Mouse (Mus musculus): ENCODE data around the gene Fcgrt. TPM values are rescaled to one million over a fixed set of nuclear protein-coding genes. Genes with fewer than 3 reads are reported as not detected.
A peak's percentile ranks its signal among the peaks of the same experiment; 100 is the strongest.

Fcgrt gene
- total and polyA plus RNA-seq, 3 experiments = 0.27 to 1.7 TPM; not detected in 1

DNA sequence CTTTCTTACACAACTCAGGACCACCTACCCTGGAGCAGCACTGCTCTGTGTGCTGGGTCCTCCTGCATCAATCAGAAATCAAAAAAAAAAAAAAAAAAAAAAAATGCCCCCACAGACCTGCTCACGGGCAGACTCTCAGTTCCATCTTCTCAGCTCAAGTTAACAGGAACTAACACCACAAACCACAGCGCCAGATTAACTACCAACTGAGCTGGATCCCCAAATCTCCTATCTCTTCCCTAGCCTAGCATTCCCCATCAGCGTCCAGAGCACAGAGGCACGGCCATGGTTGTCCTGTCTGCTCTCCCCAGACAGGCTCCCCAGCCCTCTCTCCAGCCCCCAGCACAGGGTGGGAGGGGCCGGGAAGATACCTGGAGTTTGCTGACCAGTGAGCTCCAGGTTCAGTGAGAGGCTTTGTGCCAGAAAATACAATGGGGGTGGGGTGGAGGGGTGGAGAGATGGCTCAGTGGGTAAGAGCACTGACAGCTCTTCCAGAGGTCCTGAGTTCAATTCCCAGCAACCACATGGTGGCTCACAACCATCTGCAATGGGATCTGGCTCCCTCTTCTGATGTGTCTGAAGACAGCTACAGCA is 3.5 kb upstream of the Fcgrt start:
- peak; percentile 50 for DNase-seq (ENCODE audit: low read depth, low spot score)
- Histone ChIP-seq H3K79me2 (ENCODE audit: control insufficient read depth, insufficient read depth, low read length, poor library complexity) (no peaks in the 10 kb centered on the region), H3K36me3 (ENCODE audit: control insufficient read depth in 1 of 2, insufficient read depth in 2 of 2, low read length in 2 of 2) (no peaks in the 10 kb centered on the region; a peak in 1 of 4 replicates), H3K9me3 (replicated peaks; ENCODE audit: insufficient read depth, low read length) (no peaks in the 10 kb centered on the region), H3K4me3 (ENCODE audit: control insufficient read depth in 1 of 2, insufficient read depth in 1 of 2, low read depth in 2 of 2, low read length in 2 of 2) (no peak overlapping the region), H3K4me1 (ENCODE audit: control insufficient read depth in 1 of 2, insufficient read depth in 2 of 2, low read length in 2 of 2) (peaks cover 2 to 15% of the 10 kb centered on the region in 2 experiments; a peak in 3 of 4 replicates), H3K9ac (ENCODE audit: control insufficient read depth, low read depth, low read length, poor library complexity, severe bottlenecking) (no peak overlapping the region), H3K27me3 (ENCODE audit: control insufficient read depth in 1 of 2, insufficient read depth in 2 of 2, low read length in 2 of 2) (no peaks in the 10 kb centered on the region), H3K27ac (ENCODE audit: control insufficient read depth, low read depth, low read length) (no peak overlapping the region)
- TF ChIP-seq ELF1 (IDR thresholded peaks at IDR 0.05; ENCODE audit: low read depth, low read length) (no peak), ZNF384 (IDR thresholded peaks at IDR 0.05; ENCODE audit: low read depth, low read length) (peak; percentile 90), RCOR1 (IDR thresholded peaks at IDR 0.05; ENCODE audit: low read depth, low read length) (peak; percentile 51; the same call in 1 of the 2 replicates)

DNA sequence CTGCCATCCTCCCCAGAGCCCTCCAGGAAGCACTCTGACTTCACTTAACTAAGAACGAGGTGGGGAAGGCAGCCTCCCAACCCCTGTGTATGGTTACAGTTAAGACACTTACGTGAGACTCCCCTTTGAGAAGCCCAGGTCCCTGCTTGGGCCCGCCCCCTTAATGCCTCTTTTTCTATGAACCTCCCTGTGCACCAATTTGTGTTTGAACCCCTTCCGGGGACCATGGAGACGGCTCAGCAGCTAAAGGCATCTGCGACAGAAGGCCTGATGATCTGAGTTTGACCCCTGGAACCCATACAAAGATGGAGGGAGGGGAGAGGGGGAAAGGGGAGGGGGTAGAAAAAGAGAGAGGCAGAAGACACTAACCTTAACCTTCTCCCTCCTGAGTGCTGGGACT is 2.8 kb upstream of the Fcgrt start:
- Histone ChIP-seq H3K79me2 (ENCODE audit: control insufficient read depth, insufficient read depth, low read length, poor library complexity) (no peaks in the 10 kb centered on the region), H3K27ac (ENCODE audit: control insufficient read depth, low read depth, low read length) (no peak overlapping the region), H3K36me3 (ENCODE audit: control insufficient read depth in 1 of 2, insufficient read depth in 2 of 2, low read length in 2 of 2) (no peaks in the 10 kb centered on the region; a peak in 1 of 4 replicates), H3K9ac (ENCODE audit: control insufficient read depth, low read depth, low read length, poor library complexity, severe bottlenecking) (no peak overlapping the region), H3K27me3 (ENCODE audit: control insufficient read depth in 1 of 2, insufficient read depth in 2 of 2, low read length in 2 of 2) (no peaks in the 10 kb centered on the region), H3K4me1 (ENCODE audit: control insufficient read depth in 1 of 2, insufficient read depth in 2 of 2, low read length in 2 of 2) (peaks cover 2 to 15% of the 10 kb centered on the region in 2 experiments; a peak in 3 of 4 replicates), H3K9me3 (replicated peaks; ENCODE audit: insufficient read depth, low read length) (no peaks in the 10 kb centered on the region), H3K4me3 (ENCODE audit: control insufficient read depth in 1 of 2, insufficient read depth in 1 of 2, low read depth in 2 of 2, low read length in 2 of 2) (no peak overlapping the region)
- no peak for DNase-seq (ENCODE audit: low read depth, low spot score)
- no peak for TF ChIP-seq BHLHE40 (IDR thresholded peaks at IDR 0.05; ENCODE audit: borderline replicate concordance, low read depth, low read length)
- no peak for TF ChIP-seq ZC3H11A (IDR thresholded peaks at IDR 0.05; ENCODE audit: low read depth, low read length)
- TF ChIP-seq ZNF384 (IDR thresholded peaks at IDR 0.05; ENCODE audit: low read depth, low read length) = no peak
- no peak for TF ChIP-seq TCF12 (IDR thresholded peaks at IDR 0.05; ENCODE audit: low read depth, low read length)
- no peak for TF ChIP-seq POLR2AphosphoS5 (IDR thresholded peaks at IDR 0.05; ENCODE audit: borderline replicate concordance, low read depth, low read length)
- no peak for TF ChIP-seq ZKSCAN1 (IDR thresholded peaks at IDR 0.05; ENCODE audit: low read depth, low read length)
- TF ChIP-seq GABPA (IDR thresholded peaks at IDR 0.05; ENCODE audit: low read depth, low read length) = no peak
- no peak for TF ChIP-seq TAL1 (IDR thresholded peaks at IDR 0.05; ENCODE audit: low read length)
- TF ChIP-seq GATA1 (IDR thresholded peaks at IDR 0.05; ENCODE audit: low read depth, low read length) = no peak
- TF ChIP-seq MXI1 (IDR thresholded peaks at IDR 0.05; ENCODE audit: low read depth, low read length) = no peak
- TF ChIP-seq E2F4 (IDR thresholded peaks at IDR 0.05; ENCODE audit: borderline replicate concordance, low read depth, low read length) = no peak
- no peak for TF ChIP-seq KAT2A (conservative IDR thresholded peaks at IDR 0.05; ENCODE audit: low read depth, low read length)
- TF ChIP-seq POLR2AphosphoS2 (IDR thresholded peaks at IDR 0.05; ENCODE audit: low read length) = no peak
- TF ChIP-seq TBP (IDR thresholded peaks at IDR 0.05; ENCODE audit: low read depth, low read length) = no peak
- no peak for TF ChIP-seq ELF1 (IDR thresholded peaks at IDR 0.05; ENCODE audit: low read depth, low read length)
- TF ChIP-seq HCFC1 (IDR thresholded peaks at IDR 0.05; ENCODE audit: low read depth, low read length) = no peak
- no peak for TF ChIP-seq CHD1 (IDR thresholded peaks at IDR 0.05; ENCODE audit: low read depth, low read length)
